Mouse (Mus musculus): ENCODE data around the gene Chka.

The Chka gene

DNA sequence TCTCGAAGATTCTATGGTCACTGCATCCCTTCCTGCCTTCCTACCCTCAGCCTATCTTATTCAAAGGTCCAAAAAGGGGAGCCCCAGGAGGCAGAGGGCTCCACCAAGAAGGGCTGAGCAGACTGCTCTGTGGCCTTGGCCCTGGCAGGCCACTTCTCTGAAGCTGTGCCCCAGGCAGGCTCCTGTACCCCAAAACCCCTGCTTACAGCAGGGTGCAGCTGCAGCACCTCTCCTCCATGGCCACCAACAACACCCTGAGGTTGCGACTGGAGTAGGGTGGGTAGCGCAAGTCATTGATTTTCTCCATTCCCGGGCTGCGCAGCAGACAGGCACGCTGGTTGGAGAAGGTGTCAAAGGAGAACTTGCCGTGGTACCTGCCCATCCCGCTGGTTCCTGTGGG, 62.1 kb downstream of the Chka start:
- DNase-seq (ENCODE audit: low read depth, low spot score), result no peak

DNA sequence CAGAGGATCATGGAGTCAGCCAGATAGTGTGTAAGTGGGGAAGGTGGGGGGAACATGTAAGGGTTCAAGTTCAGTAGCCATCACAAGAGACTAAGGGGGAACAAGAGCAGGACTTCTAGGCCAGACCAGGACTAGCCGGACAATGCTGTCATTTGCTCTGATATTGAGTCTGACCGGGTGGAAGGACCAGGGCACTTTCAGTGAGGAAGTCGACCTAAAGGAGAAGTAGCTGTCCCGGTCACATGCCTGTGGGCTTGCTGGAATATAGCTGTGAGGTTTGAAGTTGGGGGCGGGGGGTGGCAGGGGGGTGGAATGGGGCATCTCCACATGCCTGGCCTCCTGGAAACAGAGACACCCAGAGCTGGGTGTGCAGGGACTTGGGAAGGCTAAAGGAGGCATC, 63.0 kb downstream of the Chka start:
- no peak for DNase-seq (ENCODE audit: low read depth, low spot score)

DNA sequence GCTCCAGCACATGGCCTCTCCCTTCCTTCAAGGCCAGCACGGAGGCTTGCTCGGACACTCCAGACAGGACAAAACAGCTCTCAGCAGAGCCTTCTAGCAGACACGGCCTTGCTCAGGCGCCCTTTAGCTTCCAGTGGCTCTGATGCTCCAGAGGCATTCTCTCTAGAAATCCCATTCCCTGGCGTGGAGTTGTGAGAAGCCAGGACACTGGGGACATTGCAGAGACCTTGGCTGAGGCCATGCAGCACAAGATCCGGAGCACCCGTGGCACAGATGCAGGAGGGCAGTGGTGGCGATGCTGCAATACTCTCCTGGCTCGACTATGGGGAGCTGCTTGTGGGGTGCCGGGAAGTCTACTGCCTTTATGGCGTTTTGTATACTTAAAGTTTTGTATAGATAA, 65.2 kb downstream of the Chka start:
- no peak for DNase-seq (ENCODE audit: low read depth, low spot score)

DNA sequence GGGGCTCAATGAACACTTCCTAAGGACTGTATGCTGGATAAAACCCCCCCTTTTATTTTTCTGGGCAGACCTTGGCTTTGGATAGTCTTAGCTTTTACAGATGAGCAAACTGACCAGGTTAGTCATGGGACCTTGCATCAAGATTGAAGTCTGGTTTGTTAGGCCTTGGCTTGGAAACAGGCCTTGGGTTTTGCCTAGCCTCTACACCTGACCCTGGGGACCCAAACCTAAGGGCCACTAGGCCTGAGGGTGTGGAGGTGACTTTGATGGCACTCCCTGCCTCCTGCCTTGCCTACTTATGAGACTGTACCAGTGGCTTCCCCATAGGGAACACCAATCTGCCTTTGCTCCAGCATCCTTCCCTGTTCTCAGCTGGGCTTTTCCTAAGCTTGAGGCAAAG, 68.4 kb downstream of the Chka start:
- DNase-seq (ENCODE audit: low read depth, low spot score), result no peak

DNA sequence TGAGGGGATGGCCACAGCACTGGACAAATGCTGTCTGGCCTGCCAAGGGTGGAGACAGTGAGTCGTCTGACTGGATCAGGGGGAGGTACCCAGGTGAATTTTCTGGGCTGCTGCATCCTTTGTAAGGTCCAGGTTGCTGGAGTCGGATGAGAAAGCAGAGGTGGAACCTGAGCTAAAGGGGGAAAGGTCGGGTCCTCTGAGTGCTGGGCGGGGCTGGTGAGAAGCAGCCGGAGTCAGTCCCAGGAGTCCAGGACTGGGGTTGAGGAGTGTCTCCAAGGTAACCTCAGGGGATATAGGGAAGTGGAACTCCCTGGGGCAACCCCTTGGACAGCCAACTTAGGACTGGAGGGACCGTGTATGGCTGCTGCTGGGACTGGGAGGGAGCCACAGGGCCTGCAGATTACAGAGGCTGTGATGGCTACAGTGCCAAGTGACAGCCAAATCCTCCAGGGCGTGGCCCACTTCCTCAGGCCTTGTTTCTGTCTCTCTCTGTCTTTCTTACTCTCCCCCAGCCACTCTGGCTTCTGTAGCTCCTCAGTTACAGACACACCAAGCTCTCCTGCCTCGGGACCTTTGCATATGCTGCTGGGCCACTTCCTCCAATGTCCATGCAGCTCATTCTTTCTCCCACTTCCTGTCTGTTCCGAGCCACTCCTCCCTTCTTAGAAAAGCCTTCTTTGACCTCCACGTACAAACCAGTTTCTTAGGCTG, 71.2 kb downstream of the Chka start:
- peak; percentile 66 for DNase-seq (ENCODE audit: low read depth, low spot score)

DNA sequence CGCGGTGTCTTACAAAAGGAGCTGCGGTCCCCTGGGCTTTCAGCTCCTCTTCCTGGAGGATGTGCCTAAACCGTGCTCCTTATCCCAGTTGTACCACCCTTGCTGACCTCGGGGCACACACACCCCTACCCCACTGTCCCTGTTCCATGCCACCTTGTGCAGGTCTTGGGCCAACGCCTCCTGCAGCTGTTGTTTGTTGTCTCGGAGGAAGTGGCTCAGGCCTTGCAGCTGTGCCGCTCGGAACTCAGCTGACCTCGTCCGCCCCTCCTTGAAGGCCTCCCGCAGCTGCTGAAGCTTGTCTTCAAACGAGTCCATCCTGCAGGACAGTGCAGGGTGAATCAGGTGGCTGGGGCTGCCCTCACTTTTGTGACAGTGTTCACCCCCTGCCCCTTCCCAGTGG, 72.0 kb downstream of the Chka start:
- no peak for DNase-seq (ENCODE audit: low read depth, low spot score)

DNA sequence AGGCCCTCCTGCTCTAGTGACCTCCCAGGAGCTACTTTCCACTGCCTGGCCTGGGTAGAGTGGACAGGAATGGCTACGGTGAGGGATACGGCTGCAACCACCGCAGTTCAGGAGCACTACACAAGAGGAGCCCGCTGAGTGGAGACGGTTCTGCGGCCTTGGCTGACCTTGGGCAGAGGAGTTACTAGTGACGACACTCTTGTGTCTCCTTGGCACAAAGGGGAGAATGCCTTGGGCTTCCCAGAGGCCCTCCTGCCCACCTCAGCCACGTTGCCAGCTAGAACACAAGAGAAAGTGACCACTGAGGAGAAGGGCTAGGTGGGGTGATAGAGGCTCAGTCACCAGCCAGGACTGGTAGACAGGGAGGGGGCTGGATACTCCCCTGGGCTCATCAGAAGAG, 72.6 kb downstream of the Chka start:
- DNase-seq (ENCODE audit: low read depth, low spot score), result no peak

DNA sequence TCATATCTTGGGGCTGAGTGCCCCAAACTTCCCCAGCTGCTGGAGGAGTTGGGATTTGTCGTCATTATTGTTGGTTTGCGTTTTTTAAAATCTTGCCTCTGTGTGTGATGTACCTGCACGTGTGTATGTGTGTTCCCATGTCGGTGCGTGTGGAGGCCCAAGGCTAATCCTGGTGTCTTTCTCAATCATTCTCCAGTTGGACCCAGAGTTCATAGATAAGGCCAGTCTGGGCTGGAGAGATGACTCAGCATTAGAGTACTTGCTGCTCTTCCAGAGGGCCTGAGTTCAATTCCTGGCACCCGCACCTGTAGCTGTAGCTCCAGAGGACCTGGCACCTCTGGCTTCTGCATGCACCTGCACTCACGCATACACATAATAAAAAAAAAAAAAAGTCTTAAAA, 73.3 kb downstream of the Chka start:
- DNase-seq (ENCODE audit: low read depth, low spot score), result no peak

DNA sequence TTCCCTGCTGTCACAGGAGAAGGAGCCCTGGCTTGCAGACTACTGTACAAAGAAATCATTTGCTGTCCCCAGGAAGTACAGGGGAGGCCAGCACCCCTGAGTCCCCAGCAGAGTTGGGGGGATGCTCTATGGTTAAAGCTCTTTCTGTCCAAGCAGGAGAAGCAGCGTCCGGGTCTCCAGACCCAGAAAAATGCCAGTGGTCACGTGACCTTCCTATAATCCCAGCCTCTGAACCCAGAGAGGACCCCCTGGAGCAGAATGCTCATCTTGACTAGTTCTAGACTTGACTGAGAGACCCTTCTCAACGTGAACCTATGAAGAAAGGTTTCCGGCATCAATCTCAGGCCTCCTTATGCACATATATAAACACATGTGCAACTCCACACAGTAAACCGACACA, 74.3 kb downstream of the Chka start:
- DNase-seq (ENCODE audit: low read depth, low spot score), result no peak

DNA sequence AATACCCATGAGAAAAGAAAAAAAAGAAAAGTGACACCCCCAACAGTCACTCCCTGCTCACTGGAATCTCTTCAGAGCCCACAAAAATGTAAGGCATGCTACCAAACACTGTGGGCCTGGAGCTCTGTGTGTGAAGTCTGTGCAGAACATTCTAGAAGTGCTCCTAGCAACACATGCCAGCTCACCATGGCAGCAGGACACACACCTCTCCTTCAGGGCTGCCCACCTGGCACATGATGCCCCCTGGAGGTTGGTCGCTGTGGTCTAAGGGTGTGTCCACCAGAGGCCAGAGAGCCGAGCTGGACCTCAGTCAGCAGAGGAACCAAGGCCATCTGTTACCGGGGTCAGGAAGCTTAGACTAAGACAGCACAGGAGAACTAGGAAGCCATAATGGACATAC, 74.7 kb downstream of the Chka start:
- peak; percentile 94 for DNase-seq (ENCODE audit: low read depth, low spot score)

DNA sequence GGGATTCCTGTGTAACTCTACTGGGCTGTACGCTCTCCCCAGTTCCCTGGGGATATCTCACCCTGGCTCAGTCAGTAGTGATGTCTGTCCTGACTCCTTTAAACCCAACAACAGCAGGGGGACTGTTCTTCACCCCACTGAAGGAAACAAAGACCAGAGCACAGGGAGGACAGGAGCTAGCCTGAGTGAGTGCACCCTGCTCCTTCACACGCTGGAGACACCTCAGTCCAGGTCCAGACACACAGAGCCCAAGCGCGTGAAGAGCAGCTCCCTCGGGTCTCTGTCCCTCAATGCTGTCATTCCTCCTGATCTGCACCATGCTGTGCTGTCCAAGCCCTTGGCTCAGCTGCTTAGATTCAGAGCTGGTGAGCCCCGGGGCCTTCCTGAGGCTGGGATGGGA, 75.1 kb downstream of the Chka start:
- DNase-seq (ENCODE audit: low read depth, low spot score), result no peak

DNA sequence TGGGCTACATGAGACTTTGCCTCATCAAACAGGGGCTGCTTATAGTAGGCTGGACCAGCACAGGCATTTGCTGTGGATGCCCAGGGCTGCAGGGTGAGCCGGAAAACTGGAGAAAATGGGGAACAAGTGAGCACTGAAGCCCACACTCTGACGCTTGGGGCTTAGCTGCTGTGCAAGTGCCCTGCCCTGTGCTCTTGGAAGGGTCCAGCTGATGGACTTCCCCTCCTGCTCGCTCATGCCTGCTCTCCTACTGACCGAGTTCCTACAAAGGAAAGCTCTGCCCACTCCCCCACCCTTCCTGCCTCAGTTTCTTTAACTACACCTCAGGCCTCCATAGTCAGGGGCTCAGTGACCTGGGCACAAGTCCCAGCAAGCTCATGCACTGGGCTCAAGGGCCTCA, 76.4 kb downstream of the Chka start:
- DNase-seq (ENCODE audit: low read depth, low spot score), result no peak

DNA sequence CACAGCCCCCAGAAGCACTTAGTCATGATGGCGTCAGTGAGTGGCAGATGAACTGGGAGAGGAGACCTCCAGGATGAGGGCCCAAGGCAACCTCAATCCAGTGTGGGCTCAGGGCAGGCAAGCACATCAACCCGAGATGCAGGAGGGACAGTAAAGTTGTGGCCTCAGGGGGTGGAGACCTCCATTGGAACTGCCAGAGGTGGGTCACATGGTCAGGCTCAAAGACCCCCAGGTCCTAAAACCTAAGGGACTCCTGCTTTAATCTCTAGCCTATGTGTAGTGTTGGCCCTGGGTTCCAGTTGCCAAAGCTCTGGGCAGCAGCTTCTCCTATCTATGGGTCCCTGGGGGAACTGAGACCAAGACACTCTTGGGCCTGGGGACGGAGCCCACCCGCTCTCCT, 77.2 kb downstream of the Chka start:
- no peak for DNase-seq (ENCODE audit: low read depth, low spot score)

DNA sequence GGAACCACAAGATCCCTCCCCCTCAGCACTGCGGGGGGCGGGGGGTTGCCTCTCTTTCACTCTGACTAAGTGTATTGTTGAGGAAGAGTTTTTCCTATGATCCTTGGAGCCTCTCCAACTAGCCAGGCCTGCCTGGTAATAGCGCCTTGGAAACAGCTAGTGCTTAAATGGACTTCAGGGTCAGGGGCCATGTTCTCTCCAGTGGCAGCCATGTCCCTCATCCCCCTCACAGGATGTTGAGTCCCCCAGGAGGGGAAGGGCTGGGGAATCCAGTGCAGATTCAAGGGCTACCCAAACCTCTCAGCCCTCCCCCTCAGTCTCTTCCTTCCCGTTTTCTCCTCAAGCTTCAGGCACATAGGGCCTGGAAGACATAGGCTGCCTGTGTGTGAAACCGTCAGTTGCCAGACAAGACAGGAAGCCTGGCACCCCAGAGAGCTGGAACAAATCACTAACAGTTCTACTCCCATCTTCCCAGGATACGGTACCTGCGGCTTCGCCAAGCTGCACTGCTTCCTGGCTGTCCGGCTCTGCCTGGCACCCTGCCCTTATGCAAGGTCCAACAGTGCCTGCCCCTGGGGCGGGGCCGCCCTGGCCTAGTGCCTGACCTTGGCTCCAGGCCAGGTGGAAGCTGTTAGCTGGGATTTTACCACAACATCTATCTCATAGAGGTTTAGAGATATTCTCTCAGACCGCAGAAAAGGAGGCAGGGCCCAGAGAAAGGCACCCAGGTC, 77.8 kb downstream of the Chka start, which contains the start of gene Aldh3b1:
Gene Aldh3b1 (minus strand): TSS at position 598 of the 731 bp plus-strand sequence.
- peak; percentile 89 for DNase-seq (ENCODE audit: low read depth, low spot score)

DNA sequence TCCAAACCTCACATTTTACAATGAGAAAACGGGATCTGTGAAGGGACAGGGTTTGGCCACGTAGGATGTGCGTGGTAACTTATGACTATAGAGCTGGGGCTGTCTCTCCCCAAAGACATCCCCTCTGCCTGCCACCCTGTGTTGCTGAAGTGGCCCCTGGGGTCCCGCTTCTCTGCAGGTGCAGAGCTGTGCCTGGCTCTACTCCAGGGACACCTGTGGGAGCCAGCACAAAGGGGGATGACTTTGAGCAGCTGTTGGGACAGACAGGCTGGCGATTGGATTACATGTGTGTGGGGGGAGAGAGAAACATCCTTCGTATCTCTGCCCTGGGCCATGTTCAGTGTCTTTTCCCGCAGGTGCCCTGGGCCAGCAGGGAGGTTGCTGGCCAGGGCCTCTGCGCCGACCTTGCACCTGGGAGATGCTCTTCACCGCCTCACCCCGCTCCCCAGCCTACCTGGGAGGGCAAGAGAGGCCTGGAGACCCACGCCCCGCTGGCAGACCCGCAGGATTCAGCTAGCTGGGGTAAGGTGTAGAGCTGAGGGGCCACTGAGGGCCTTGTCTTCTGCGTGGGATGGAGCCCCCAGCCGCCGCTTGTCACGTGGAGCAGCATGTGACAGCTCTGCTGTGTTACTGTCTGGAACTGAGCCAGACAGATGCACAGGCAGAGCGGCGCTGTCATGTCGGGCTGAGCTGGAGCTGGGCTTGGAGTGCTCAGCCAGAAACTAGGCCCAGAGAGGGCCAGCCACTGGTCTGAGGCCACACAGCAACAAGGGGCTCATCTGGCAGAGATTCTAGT, 78.9 kb downstream of the Chka start:
- no peak for DNase-seq (ENCODE audit: low read depth, low spot score)

DNA sequence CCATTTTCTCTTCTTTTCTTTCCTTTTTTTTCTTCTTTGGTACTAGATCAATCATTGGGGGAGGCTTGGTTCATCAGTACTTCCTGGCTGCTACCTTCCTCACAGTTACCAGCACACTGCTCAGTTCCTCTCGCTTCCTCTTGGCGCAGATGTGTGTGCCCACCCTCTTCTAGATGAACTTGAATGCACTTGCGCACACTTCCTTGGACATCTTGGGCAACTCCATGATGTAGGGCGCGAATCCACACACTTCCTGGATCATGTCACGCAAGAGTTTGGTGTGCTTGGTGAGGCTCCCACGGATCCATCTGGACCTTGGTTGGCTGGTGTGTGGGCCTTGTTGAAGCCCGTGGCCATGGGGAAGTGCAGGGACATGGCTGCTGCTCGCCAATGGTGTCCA, 80.1 kb downstream of the Chka start:
- DNase-seq (ENCODE audit: low read depth, low spot score), result no peak

DNA sequence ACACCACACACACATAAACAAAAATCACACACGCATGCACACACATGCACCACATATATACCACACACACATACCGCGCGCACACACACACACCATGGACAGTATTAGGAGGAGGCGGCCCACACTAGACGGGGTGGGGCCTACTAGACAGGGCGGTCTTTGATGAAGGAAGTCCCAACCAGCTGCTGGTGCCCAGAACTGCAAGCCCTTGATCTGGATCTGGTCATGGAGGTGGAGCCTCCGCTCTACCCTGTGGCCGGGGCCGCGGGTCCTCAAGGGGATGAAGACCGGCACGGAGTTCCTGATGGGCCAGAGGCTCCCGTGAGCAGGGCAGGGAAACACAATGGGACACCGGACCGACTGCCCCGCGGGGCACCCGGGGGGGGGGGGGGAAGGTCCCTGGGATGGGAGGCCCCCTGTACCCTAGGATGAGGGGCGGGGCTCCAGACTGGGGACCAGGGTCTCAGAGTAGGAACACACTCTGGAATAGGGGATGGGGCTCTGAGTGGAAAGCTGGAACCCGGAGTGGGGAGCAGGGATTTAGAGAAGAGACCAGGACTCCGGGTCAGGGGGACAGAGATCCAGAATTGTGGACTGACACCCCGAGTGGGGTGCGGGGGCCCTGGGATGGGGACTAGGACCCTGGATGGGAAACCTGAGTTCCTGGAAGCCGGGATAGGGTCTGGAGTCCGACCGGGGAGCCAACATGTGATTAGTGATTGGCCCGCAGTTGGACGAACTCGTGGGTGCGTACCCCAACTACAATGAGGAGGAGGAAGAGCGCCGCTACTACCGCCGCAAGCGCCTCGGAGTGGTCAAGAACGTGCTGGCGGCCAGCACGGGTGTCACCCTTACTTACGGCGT, 83.7 kb downstream of the Chka start, which contains the start of gene Unc93b1:
Gene Unc93b1 (plus strand): TSS at position 155 of the 864 bp plus-strand sequence.
- DNase-seq (ENCODE audit: low read depth, low spot score), result peak; percentile 72

DNA sequence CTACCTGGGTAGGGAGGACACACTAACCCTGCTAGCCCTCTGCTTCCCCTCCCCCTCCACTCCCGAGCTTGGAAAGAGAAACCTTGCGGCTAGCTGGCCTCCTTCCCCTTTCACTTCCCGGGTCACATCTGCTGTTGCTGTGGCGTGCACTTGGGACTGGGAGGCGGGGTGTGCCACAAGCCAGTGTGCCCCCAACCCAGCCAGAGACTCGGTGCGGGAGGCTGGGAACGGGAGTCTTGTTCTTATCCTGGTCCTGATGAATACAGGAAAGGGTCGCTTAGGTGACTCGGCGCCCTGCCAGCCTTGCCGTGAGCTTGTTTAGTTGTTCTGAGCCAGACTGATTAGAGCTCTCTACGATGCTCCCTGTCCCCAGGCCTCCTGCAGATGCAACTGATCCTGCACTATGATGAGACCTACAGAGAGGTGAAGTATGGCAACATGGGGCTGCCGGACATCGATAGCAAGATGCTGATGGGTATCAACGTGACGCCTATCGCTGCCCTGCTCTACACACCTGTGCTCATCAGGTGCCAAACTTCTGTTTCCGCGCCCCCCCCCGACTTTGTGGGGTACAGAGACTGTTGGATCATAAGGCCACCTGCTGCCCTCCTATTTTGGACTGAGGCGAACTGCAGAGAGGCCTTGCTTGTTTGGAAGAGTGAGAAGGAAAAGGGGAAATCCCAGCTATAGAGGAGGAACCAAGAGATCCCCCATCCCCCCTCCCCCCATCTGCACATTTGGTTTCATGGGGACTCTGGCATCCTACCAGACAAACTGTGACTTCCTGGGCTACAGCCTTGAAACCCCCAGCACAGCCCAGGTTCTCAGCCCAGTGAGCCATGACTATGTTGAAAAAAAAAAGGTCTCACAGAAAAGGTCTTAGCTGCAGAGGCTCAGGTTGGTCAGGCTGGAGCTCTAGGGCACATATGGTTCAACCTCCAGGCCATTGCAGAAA, 84.6 kb downstream of the Chka start:
- no peak for DNase-seq (ENCODE audit: low read depth, low spot score)

DNA sequence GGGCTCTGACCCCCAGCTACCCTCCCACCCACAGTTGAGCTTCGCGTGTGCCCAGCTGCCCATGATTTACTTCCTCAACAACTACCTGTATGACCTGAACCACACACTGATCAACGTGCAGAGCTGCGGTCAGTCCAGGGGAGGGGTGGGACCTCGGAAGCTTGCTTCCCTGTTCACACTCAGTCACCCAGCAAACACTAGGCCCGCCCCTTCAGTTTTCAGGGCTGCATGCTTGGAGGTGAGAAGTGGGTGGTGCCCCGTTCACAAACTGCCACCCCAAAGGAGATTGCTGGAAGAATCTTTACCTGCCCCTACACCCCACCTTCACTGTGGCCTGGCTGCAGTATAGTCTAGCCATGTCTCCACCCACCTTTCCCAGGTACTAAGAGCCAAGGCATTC, 90.7 kb downstream of the Chka start:
- DNase-seq (ENCODE audit: low read depth, low spot score), result no peak

DNA sequence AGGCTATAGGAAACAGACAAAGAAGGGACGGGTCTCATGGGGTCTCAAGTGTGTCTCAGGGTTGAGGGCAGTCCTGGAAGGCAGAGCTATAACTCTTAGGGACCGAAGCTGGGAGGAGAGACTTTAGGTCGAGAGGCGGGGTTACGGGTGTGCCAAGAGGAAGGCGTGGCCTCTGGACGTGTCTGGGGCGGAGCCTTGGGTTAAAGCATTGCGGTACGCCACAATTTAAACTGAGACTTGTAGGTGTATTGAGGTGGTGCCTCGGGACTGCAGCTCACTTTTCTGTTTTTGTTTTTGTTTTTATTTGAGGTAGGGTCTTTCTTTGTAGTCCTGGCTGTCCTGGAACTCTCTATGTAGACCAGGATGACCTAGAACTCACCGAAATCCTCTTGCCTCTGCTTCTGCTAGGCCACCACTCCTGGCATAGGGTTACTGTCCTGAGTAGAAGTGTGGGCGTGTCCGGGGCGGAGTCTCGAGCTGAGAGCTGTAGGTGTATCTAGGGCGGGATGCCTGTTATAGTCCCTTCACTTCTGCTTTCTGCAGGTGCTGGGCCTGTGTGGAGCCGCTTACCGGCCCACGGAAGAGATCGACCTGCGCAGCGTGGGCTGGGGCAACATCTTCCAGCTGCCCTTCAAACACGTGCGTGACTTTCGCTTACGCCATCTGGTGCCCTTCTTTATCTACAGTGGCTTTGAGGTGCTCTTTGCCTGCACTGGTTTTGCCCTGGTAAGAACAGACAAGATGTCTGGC, 91.6 kb downstream of the Chka start:
- DNase-seq (ENCODE audit: low read depth, low spot score), result no peak
